Mouse (Mus musculus) megakaryocyte, embryonic 14.5 days (primary cell): ENCODE data around the gene Smad5.

Experiments used
- FLI1 ChIP-seq: IDR thresholded peaks from 2 replicates; pipeline ENCODE4 v1.6.1; 2012; ENCODE audit warnings: low read length, inconsistent platforms, mixed read lengths
- GATA1 ChIP-seq: IDR thresholded peaks from 3 replicates; pipeline ENCODE4 v1.6.1; 2012; ENCODE audit warnings: mixed read lengths, low read length, inconsistent platforms, borderline replicate concordance

- no peak for TF ChIP-seq GATA1
- TF ChIP-seq FLI1 = no peak
Measured at GRCm38 (mm10) chr13:56700981-56701380, 1.8 kb upstream of the Smad5 start.
